Mouse (Mus musculus) heart, postnatal 0 days (tissue): ENCODE results near the gene Camkmt. TPM values are rescaled to one million over a fixed set of nuclear protein-coding genes. Genes with fewer than 3 reads are reported as not detected.

ENCODE experiments used
- ATAC-seq: fragments of 200-750 bp; cut with Nextera tagmentation; 2 replicates; pipeline ENCODE4 v1.8.0; 2017; ENCODE audit warnings: low read depth, moderate number of reproducible peaks, moderate library complexity; ENCODE audit not compliant: insufficient read depth
- DNase-seq: peaks from one replicate; pipeline ENCODE4 v3.0.0-alpha.2; 2016; ENCODE audit warnings: low spot score
- H3K27ac ChIP-seq: fragments of 300-500 bp; sonication (generic); 2 replicates; pipeline ENCODE4 v1.5.1; 2014; ENCODE audit warnings: low read depth, mild to moderate bottlenecking
- H3K27me3 ChIP-seq: fragments of 300-500 bp; sonication (generic); 2 replicates; pipeline ENCODE4 v1.6.1; 2014; ENCODE audit warnings: low read length, mixed read lengths; ENCODE audit not compliant: control insufficient read depth, insufficient read depth
- H3K36me3 ChIP-seq: fragments of 300-500 bp; sonication (generic); replicated peaks from 2 replicates; pipeline ENCODE4 v1.6.1; 2014; ENCODE audit warnings: low read length, mixed read lengths; ENCODE audit not compliant: control insufficient read depth, insufficient read depth
- H3K4me1 ChIP-seq: fragments of 300-500 bp; sonication (generic); 2 replicates; pipeline ENCODE4 v1.6.1; 2014; ENCODE audit warnings: antibody characterized with exemption; ENCODE audit not compliant: control insufficient read depth, insufficient read depth
- H3K4me2 ChIP-seq: fragments of 300-500 bp; sonication (generic); 2 replicates; pipeline ENCODE4 v1.6.1; 2014; ENCODE audit warnings: low read depth, mild to moderate bottlenecking, low read length, moderate library complexity
- H3K4me3 ChIP-seq: fragments of 300-500 bp; sonication (generic); 2 replicates; pipeline ENCODE4 v1.5.1; 2014; ENCODE audit warnings: low read depth, low read length
- H3K9ac ChIP-seq: fragments of 300-500 bp; sonication (generic); replicated peaks from 2 replicates; pipeline ENCODE4 v1.6.1; 2014; ENCODE audit warnings: low read depth, low read length, mixed read lengths
- H3K9me3 ChIP-seq: fragments of 300-500 bp; sonication (generic); replicated peaks from 2 replicates; pipeline ENCODE4 v1.6.1; 2016; ENCODE audit warnings: low read length; ENCODE audit not compliant: control insufficient read depth
- CTCF ChIP-seq: IDR thresholded peaks from 2 replicates; pipeline ENCODE4 v1.5.1; 2016; ENCODE audit warnings: antibody characterized with exemption, control low read depth, low read depth
- EP300 ChIP-seq: IDR thresholded peaks from 2 replicates; pipeline ENCODE4 v1.6.1; 2016; ENCODE audit warnings: antibody characterized with exemption, low read depth
- WGBS: fragments of 180-500 bp; shearing (Covaris S2); extraction: QIAGEN DNeasy Blood & Tissue Kit; methylation state at CpG from one replicate; pipeline ENCODE4 v1.1.7; 2014; 5-methylcytosine and 5-hydroxymethylcytosine counted together
- polyA plus RNA-seq: library from polyadenylated mRNA; unstranded; fragments of >200 nt; fragmentation: Nextera tagmentation; extraction: Ambion mirVana; gene quantifications from 2 replicates; pipeline ENCODE4 v1.2.1, GENCODE M21; 2015
- total RNA-seq: library from RNA; depleted of rRNA; stranded (reverse); fragments of >200 nt; gene quantifications from 2 replicates; pipeline ENCODE4 v1.2.3, GENCODE M21; 2014; ENCODE audit warnings: low replicate concordance

The Camkmt gene
- total and polyA plus RNA-seq, 2 experiments from 2014 or later = 1.7 to 3.4 TPM

DNA sequence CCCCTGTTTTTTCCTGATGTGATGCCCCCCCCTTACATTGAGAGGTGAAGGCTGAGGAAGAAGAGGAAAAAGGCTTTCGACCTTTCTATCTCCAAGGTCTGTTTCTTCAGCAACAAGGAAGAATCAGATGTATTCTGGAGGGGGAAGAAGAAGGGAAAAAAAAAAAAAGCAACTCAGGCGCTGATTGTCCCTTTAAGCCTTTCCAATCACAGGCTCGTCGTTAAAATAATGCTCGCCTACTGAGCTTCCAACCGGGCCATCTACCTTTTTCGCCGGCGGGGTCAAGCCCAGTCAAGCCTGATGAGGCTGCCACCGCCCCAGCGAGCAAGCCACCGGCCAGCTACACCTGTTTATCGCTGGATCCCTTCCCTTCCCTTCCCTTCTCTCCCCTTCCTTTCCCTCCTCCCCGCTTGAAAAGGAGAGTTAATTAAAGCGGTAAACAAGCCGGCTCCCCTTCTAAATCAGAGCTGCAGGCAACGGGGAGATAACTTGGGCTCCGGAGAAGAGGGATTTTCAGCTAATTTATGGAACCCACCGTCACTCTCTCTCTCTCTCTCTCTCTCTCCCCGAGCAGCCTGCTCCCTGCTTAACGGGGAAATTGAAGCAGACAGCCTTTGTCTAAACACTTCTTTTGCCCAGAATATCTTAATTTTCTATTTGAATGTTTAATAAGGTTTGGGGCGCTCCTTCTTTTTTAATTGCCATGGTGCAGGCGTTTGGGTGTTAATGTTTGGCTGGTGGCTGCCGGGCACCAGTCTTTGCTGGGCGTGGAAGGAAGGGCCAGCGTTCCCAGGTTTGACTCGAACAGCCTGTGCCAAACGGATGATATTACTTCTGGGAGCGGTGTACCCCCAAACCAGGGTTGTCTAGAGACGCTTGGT is 395.0 kb downstream of the Camkmt start:
- TF ChIP-seq EP300 (no peak), CTCF (no peak)
- peaks cover 98% of the 10 kb centered on the region for H3K27me3 ChIP-seq
- peak overlapping the region; percentile 23 for H3K4me3 ChIP-seq
- H3K4me2 ChIP-seq = peak overlapping the region; percentile 6; the same call in 1 of the 2 replicates
- ATAC-seq (no peak), DNase-seq (no peak)
- no peak overlapping the region for H3K27ac ChIP-seq
- WGBS = under 1% methylated on average over 29 of the region's 30 CpGs
- no peaks in the 10 kb centered on the region for H3K9me3 ChIP-seq
- no peaks in the 10 kb centered on the region for H3K36me3 ChIP-seq
- no peak overlapping the region for H3K9ac ChIP-seq
- H3K4me1 ChIP-seq = no peaks in the 10 kb centered on the region; the same call in 1 of the 2 replicates

DNA sequence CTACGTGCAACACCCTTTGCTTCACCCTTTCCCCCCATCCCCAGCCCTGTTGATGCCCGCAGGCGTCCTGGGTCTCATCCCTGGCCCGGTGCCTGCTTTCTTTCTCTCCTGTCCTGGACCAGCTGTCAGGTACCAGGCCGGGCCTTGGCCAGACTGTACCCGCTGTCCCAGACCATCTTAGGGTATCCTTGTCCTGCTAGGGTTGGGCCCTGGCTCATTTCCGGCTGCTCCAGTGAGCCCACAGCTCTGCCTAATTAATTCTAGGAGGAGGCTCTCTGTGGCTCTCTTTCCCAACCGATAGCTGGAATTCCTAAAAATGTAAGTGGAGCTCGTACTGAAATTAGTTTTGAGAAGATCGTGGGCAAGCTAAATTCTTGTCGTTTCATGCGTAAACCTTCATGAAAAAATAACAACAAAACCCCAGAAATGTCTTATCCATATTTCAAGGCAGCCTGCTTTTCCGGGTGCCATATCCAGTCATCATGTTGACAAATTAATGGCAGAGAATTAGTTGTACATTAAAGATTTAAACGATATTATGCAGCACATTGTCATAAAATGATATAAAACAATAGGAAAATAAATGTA is 395.7 kb downstream of the Camkmt start:
- peaks cover 98% of the 10 kb centered on the region for H3K27me3 ChIP-seq
- H3K27ac ChIP-seq = no peak overlapping the region
- TF ChIP-seq EP300 = no peak
- no peak for TF ChIP-seq CTCF
- H3K9me3 ChIP-seq = no peaks in the 10 kb centered on the region
- H3K4me3 ChIP-seq = peak overlapping the region; percentile 14
- no peaks in the 10 kb centered on the region for H3K36me3 ChIP-seq
- H3K4me1 ChIP-seq = no peaks in the 10 kb centered on the region; the same call in 1 of the 2 replicates
- no peak for DNase-seq
- WGBS = 3% methylated on average over 14 of the region's 14 CpGs
- no peak for ATAC-seq
- peak overlapping the region; percentile 12; the same call in 1 of the 2 replicates for H3K4me2 ChIP-seq
- no peak overlapping the region for H3K9ac ChIP-seq

DNA sequence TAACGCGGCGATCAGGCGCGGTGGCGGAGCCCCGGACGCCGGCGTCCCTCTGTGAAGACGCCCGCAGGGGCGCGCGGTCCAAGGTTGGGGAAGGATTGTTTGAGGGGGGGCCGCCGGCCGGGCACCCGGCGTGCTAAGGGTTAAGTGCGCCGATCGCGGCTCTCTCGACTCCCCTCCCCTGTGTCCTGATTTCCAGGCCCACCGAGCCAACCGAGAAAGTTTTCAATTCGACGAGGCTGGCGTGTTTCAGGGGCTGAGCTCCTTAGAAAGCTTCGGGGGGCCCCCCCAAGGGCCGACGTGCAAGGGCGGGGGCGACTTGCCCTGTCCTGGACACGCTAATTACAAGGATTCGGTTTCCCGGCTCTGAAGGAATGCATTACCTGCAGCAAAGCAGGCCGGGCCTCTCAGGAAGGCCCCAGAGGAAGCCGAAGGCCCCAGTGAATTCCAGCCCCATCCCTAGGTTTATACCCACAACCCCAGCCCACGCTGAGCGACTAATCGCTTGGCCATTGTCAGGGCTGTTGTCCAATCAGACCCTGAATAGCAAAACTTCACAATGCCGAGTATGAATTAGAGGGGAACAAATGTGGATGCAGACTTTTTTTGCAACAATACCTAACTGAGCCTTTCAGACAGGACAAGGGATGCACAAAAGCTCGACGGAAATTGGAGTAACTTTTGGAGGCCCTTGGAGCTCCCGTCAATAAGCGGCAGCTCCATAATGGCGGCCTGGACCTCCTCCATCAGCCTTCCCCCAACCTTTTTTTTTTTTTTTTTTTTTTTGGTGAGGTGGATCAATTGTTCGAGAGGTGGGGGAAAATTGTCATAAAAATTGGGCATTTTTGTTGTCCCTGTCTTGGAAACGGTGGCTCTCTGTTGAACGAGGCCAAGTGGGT is 396.5 kb downstream of the Camkmt start:
- WGBS = 5% methylated on average over 52 of the region's 52 CpGs
- Histone ChIP-seq H3K4me3 (peak overlapping the region; percentile 14; the same call in 1 of the 2 replicates), H3K9me3 (no peaks in the 10 kb centered on the region), H3K9ac (no peak overlapping the region), H3K4me2 (peak overlapping the region; percentile 12), H3K36me3 (no peaks in the 10 kb centered on the region), H3K27ac (no peak overlapping the region), H3K4me1 (no peaks in the 10 kb centered on the region; the same call in 1 of the 2 replicates), H3K27me3 (peaks cover 98% of the 10 kb centered on the region)
- DNase-seq (no peak), ATAC-seq (no peak)
- TF ChIP-seq CTCF (no peak), EP300 (no peak)

- no peaks in the 10 kb centered on the region for H3K36me3 ChIP-seq
- no peak overlapping the region for H3K27ac ChIP-seq
- TF ChIP-seq CTCF = no peak
Observed at GRCm38 (mm10) chr17:85487531-85487930, 397.2 kb downstream of the Camkmt start.

More at GRCm38 (mm10) chr17:85487531-85487930, 397.2 kb downstream of the Camkmt start:
- Histone ChIP-seq H3K27me3 (peaks cover 98% of the 10 kb centered on the region), H3K4me3 (no peak overlapping the region), H3K9me3 (no peaks in the 10 kb centered on the region), H3K9ac (no peak overlapping the region), H3K4me2 (no peak overlapping the region), H3K4me1 (no peaks in the 10 kb centered on the region; the same call in 1 of the 2 replicates)
- WGBS = 59% methylated on average over 3 of the region's 3 CpGs
- DNase-seq (no peak), ATAC-seq (no peak)
